Mouse (Mus musculus): Measurements from ENCODE around the gene 1810010D01Rik. TPM values are rescaled to one million over a fixed set of nuclear protein-coding genes. Genes with fewer than 3 reads are reported as not detected.

The 1810010D01Rik gene
- 0.56 TPM for polyA plus RNA-seq (2017; shearing (Covaris generic))

DNA sequence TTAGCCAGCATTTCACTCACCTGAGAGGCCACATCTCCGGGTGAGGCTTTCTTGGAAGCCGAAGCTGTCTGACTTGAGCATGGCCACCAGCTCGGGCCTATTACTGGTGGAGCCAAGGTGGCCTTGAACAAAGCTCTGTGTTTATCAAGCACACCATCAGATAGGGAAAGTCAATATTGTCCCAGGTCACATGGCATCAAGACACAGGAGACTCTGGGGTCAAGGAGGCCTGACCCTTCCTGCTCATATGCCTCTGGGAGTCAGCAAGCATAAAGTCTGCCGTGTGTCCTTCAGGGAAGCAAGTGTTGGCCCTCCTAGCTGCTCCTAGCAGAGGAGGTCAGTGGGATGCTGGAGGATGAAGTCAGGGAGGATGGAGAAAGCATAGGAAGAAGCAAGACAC is at the start of gene 1810010D01Rik:
Gene 1810010D01Rik, minus strand, starts transcription at position 114 of the 400 bp plus-strand sequence.

Other genes with a start within 250 kb of the 1810010D01Rik start
- gene Tpcn2, start 75.9 kb upstream of the 1810010D01Rik start, polyA plus RNA-seq (2017; shearing (Covaris generic)), result 18.4 TPM
- gene Mrgprf, start 92.7 kb upstream of the 1810010D01Rik start, polyA plus RNA-seq (2017; shearing (Covaris generic)), result not detected
- not detected for gene Mrgprd, start 106.7 kb upstream of the 1810010D01Rik start, polyA plus RNA-seq (2017; shearing (Covaris generic))